Mouse (Mus musculus) erythroblast, embryonic 14.5 days (primary cell): ENCODE measurements around the gene Csf2.

Experiments used
- GATA1 ChIP-seq: IDR thresholded peaks from 2 replicates; pipeline ENCODE4 v1.6.1; 2012; ENCODE audit warnings: low read length, inconsistent platforms, mixed read lengths
- TAL1 ChIP-seq: IDR thresholded peaks from 3 replicates; pipeline ENCODE4 v1.6.1; 2012; ENCODE audit warnings: low read length, inconsistent platforms, mixed read lengths

DNA sequence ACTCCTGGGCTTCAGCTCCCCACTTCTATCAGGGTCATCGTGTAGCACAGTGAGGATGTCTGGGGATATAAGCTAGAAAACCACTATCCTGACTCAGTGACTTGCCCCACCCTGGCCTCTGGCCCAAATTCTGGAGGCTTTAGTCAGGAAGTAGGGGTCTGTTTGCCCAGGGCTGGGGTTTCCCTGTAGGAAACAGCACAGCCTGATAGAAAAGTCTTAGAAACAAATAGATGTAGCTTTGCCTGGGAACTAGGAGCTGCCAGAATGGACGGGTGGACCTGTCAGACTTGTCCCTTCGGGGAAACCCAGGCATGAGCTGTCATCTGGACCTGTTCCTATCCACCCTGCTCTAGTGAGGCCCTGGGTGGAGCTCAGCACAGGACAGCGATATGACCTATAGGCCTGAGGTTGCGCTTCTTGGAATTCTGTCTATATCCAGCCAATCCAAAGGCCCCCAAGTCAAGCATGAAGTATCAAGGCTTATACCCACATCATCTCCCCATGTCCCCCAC is 24.9 kb downstream of the Csf2 start:
- TF ChIP-seq TAL1, result no peak
- no peak for TF ChIP-seq GATA1
